Mouse (Mus musculus) C2C12 (cell line): ENCODE measurements around the gene Drosha.

Source experiments
- CTCF ChIP-seq: IDR thresholded peaks from one replicate; pipeline ENCODE4 v1.5.1; 2011; ENCODE audit not compliant: control insufficient read depth, insufficient read depth, insufficient read length
- MAX ChIP-seq: IDR thresholded peaks from one replicate; pipeline ENCODE4 v1.6.1; 2011; ENCODE audit warnings: mild to moderate bottlenecking, control low read depth
- USF1 ChIP-seq: IDR thresholded peaks from one replicate; pipeline ENCODE4 v1.6.1; 2011; ENCODE audit warnings: low read depth, mild to moderate bottlenecking, control low read depth, moderate library complexity

GRCm38 (mm10) chr15:12840737-12841136 is 16.1 kb downstream of the Drosha start:
- TF ChIP-seq CTCF (no peak), USF1 (no peak), MAX (no peak)
